Mouse (Mus musculus): Measurements from ENCODE around the gene Cd72.

Cd72 gene

GRCm38 (mm10) chr4:43399391-43400131 is 54.9 kb downstream of the Cd72 start:
- DNase-seq: peak; percentile 21

GRCm38 (mm10) chr4:43398829-43399331 is 55.5 kb downstream of the Cd72 start:
- DNase-seq: peak; percentile 76

GRCm38 (mm10) chr4:43398014-43398413 is 56.4 kb downstream of the Cd72 start:
- DNase-seq: peak; percentile 35
